ENCODE assay signal across 8 mouse cellular contexts in genomic region chr3:87986868-87987267, GRCm38 (mm10). TPM values are rescaled to one million over a fixed set of nuclear protein-coding genes. Genes with fewer than 3 reads are reported as not detected.
DNase-seq lines count a peak whose midpoint lies in the region; ATAC-seq lines count a peak whose summit lies in the region.

No protein-coding gene starts in this region.

- peak overlapping the region; percentile 38 for H3K4me3 ChIP-seq in hindbrain, embryonic 15.5 days

- 0 out of 2 replicates have a peak, but pooled peaks cover 5% of the 10 kb centered on the region for H3K27me3 ChIP-seq in hindbrain, embryonic 15.5 days

- no peaks in the 10 kb centered on the region for H3K9me3 ChIP-seq in hindbrain, embryonic 15.5 days

- WGBS in hindbrain, embryonic 15.5 days: 1% methylated on average over 17 of the region's 17 CpGs

- peaks cover 61% of the 10 kb centered on the region for H3K4me1 ChIP-seq in hindbrain, embryonic 15.5 days (replicated peaks)

- ATAC-seq in hindbrain, embryonic 15.5 days (ENCODE audit: low FRiP score, low read depth): peak; percentile 74

- H3K27ac ChIP-seq in hindbrain, embryonic 15.5 days (replicated peaks): peak overlapping the region; percentile 68

- peak overlapping the region; percentile 73 for H3K4me2 ChIP-seq in hindbrain, embryonic 15.5 days

- H3K9ac ChIP-seq in hindbrain, embryonic 15.5 days: 0 out of 2 replicates have a peak overlapping the region, but pooled peaks have one; percentile 28

- H3K36me3 ChIP-seq in hindbrain, embryonic 15.5 days: no peaks in the 10 kb centered on the region

- peak; percentile 90 for DNase-seq in T-cell, adult 2 months (ENCODE audit: low spot score)
- DNase-seq in cerebellum, postnatal 36 days: peak; percentile 90 to 92
- peak; percentile 89 to 90 for DNase-seq in frontal cortex, postnatal 36 days (ENCODE audit: low spot score in 2 of 2)
- peak; percentile 85 for DNase-seq in left cerebral cortex, adult 11 months (ENCODE audit: low spot score)
- DNase-seq in lung, postnatal 4 days: peak; percentile 95 to 98
- DNase-seq in retina, postnatal 7 days (ENCODE audit: low read depth, low spot score): peak; percentile 97
- DNase-seq in urinary bladder, adult 2 months (ENCODE audit: low spot score): peak; percentile 83

RNA-seq across cellular contexts. Expression of gene Bcan, which starts 13.2 kb away (rescaled TPM):
- 107 and 112 TPM in 2 replicates for polyA plus RNA-seq in hindbrain, embryonic 15.5 days (2015; fragmentation: Nextera tagmentation; extraction: Ambion mirVana)
- polyA plus RNA-seq in urinary bladder, adult 2 months (2012; rRNA removed): 0.15 and 0.28 TPM in 2 replicates

RNA-seq across cellular contexts. Expression of gene Nes, which starts 16.0 kb away (rescaled TPM):
- 31.8 and 42.1 TPM in 2 replicates for polyA plus RNA-seq in hindbrain, embryonic 15.5 days (2015; fragmentation: Nextera tagmentation; extraction: Ambion mirVana)
- polyA plus RNA-seq in urinary bladder, adult 2 months (2012; rRNA removed): 3.7 and 5.3 TPM in 2 replicates

RNA-seq across cellular contexts. Expression of gene Crabp2, which starts 38.4 kb away (rescaled TPM):
- polyA plus RNA-seq in hindbrain, embryonic 15.5 days (2015; fragmentation: Nextera tagmentation; extraction: Ambion mirVana): 50.7 and 74.7 TPM in 2 replicates
- 0.91 and 1.4 TPM in 2 replicates for polyA plus RNA-seq in urinary bladder, adult 2 months (2012; rRNA removed)

RNA-seq across cellular contexts. Expression of gene Hapln2, which starts 40.5 kb away (rescaled TPM):
- 0.87 and 0.95 TPM in 2 replicates for polyA plus RNA-seq in hindbrain, embryonic 15.5 days (2015; fragmentation: Nextera tagmentation; extraction: Ambion mirVana)
- polyA plus RNA-seq in urinary bladder, adult 2 months (2012; rRNA removed): 0.06 TPM in 1 of 2 replicates, not detected in the other

RNA-seq across cellular contexts. Expression of gene Gpatch4, which starts 56.0 kb away (rescaled TPM):
- 36.0 and 36.5 TPM in 2 replicates for polyA plus RNA-seq in hindbrain, embryonic 15.5 days (2015; fragmentation: Nextera tagmentation; extraction: Ambion mirVana)
- 5.6 and 9.7 TPM in 2 replicates for polyA plus RNA-seq in urinary bladder, adult 2 months (2012; rRNA removed)

Comparison
In these comparisons a context has a peak if more than half of its experiments do, and no peak if none do; other contexts are left out.
1. Peak in every context shown above with its lines: DNase-seq, ATAC-seq, H3K4me3 ChIP-seq and H3K27ac ChIP-seq.
2. RNA of gene Bcan, which starts 13.2 kb away (polyA plus RNA-seq): 107 to 112 TPM in hindbrain, embryonic 15.5 days; 0.15 to 0.28 TPM in urinary bladder, adult 2 months; every median in the first group is over 10 times any median in the second.
3. RNA of gene Crabp2, which starts 38.4 kb away (polyA plus RNA-seq): 50.7 to 74.7 TPM in hindbrain, embryonic 15.5 days; 0.91 to 1.4 TPM in urinary bladder, adult 2 months; every median in the first group is over 10 times any median in the second.